Mouse (Mus musculus) heart, embryonic 10.5 days (tissue): ENCODE measurements around the gene Cfd. TPM values are rescaled to one million over a fixed set of nuclear protein-coding genes. Genes with fewer than 3 reads are reported as not detected.

Experiments used
- DNase-seq: peaks from one replicate; pipeline ENCODE4 v3.0.0-alpha.2; 2017; ENCODE audit warnings: low spot score
- H3K27ac ChIP-seq: fragments of 300-500 bp; sonication (generic); 2 replicates; pipeline ENCODE4 v1.5.1; 2016; ENCODE audit warnings: mild to moderate bottlenecking
- H3K27me3 ChIP-seq: fragments of 300-500 bp; sonication (generic); 2 replicates; pipeline ENCODE4 v1.6.1; 2016; ENCODE audit warnings: mild to moderate bottlenecking; ENCODE audit not compliant: poor library complexity, insufficient read depth, severe bottlenecking
- H3K36me3 ChIP-seq: fragments of 300-500 bp; sonication (generic); 2 replicates; pipeline ENCODE4 v1.6.1; 2016; ENCODE audit warnings: mild to moderate bottlenecking, moderate library complexity
- H3K4me1 ChIP-seq: fragments of 300-500 bp; sonication (generic); 2 replicates; pipeline ENCODE4 v1.6.1; 2016; ENCODE audit warnings: mild to moderate bottlenecking
- H3K4me3 ChIP-seq: fragments of 300-500 bp; sonication (generic); 2 replicates; pipeline ENCODE4 v1.5.1; 2016; ENCODE audit warnings: mild to moderate bottlenecking, moderate library complexity
- H3K9me3 ChIP-seq: fragments of 300-500 bp; sonication (generic); 2 replicates; pipeline ENCODE4 v1.6.1; 2016; ENCODE audit warnings: mild to moderate bottlenecking, moderate library complexity
- WGBS: fragments of 180-500 bp; shearing (Covaris S2); methylation state at CpG from one replicate; pipeline ENCODE4 v1.1.7; 2016; 5-methylcytosine and 5-hydroxymethylcytosine counted together
- polyA plus RNA-seq: library from polyadenylated mRNA; unstranded; fragments of >200 nt; fragmentation: Nextera tagmentation; extraction: Ambion mirVana; gene quantifications from 2 replicates; pipeline ENCODE4 v1.2.1, GENCODE M21; 2016

Gene Cfd
- polyA plus RNA-seq, 1 experiment from 2014 or later: not detected

- Histone ChIP-seq H3K36me3 (peaks cover 74% of the 10 kb centered on the region), H3K27me3 (no peaks in the 10 kb centered on the region), H3K27ac (0 out of 2 replicates have a peak overlapping the region, but pooled peaks have one; percentile 2), H3K9me3 (no peaks in the 10 kb centered on the region), H3K4me3 (peak overlapping the region; percentile 15; the same call in 1 of the 2 replicates), H3K4me1 (peaks cover 34% of the 10 kb centered on the region)
- no peak for DNase-seq
- 59% methylated on average over 12 of the region's 12 CpGs for WGBS
These were observed 25.5 kb upstream of the Cfd start for GRCm38 (mm10) chr10:79865189-79865601.

DNA sequence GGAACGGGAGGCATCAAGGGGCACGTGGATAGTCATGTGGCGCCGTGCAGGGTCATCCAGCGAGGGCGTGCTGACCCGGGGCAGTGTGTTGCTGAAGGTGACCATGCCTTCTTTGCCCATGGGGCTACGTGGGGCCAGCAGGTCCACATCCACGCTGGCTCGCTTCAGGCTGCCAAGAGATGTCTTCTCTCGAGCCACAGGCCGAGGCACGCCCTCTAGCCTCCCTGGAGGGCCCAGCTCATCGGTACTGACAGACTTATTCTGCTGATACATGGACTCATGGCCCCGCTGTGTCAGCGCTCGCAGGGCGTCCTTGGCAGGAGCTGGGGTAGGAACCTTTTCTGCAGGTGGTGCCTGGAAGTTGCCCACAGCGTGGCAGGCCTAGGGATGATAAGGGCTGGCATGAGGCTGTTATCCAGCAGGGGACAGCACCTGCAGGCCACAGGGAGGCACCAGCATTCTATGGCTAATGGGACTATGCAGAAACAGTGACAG is 24.8 kb upstream of the Cfd start:
- no peaks in the 10 kb centered on the region for H3K9me3 ChIP-seq
- no peak for DNase-seq
- peaks cover 28% of the 10 kb centered on the region for H3K4me1 ChIP-seq
- no peak overlapping the region for H3K27ac ChIP-seq
- H3K4me3 ChIP-seq: no peak overlapping the region; the same call in 1 of the 2 replicates
- no peaks in the 10 kb centered on the region for H3K27me3 ChIP-seq
- WGBS: 70% methylated on average over 19 of the region's 19 CpGs
- H3K36me3 ChIP-seq: peaks cover 67% of the 10 kb centered on the region

DNA sequence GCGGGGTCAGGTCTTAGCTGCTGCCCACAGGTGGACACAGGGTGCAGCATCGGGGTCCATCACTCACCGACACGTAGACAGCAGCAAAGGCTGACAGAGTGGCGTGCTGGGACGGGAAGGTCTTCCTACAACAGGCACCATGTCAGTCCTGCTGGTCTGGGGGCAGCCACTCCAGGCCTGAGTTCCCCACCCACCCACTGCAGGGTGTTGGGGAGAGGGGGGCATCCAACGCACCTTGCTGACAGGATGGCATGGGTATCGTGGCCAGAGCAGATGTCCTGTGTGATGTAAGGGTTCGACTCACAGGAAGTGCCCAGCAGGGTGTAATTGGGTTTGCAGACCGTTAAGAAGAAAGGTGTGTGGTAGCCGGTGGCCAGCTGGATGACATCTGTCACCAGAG is 24.1 kb upstream of the Cfd start:
- Histone ChIP-seq H3K27me3 (no peaks in the 10 kb centered on the region), H3K4me3 (no peak overlapping the region), H3K9me3 (no peaks in the 10 kb centered on the region), H3K27ac (no peak overlapping the region), H3K4me1 (peaks cover 24% of the 10 kb centered on the region), H3K36me3 (peaks cover 66% of the 10 kb centered on the region)
- WGBS: 75% methylated on average over 11 of the region's 11 CpGs
- DNase-seq: no peak

- H3K9me3 ChIP-seq: no peaks in the 10 kb centered on the region
- DNase-seq: no peak
- H3K36me3 ChIP-seq: peaks cover 18% of the 10 kb centered on the region
- H3K27me3 ChIP-seq: peaks cover 12% of the 10 kb centered on the region; the same call in 1 of the 2 replicates
- H3K27ac ChIP-seq: no peak overlapping the region
- WGBS: 81% methylated on average over 8 of the region's 8 CpGs
- peaks cover 34% of the 10 kb centered on the region for H3K4me1 ChIP-seq
- no peak overlapping the region for H3K4me3 ChIP-seq
These were observed 18.8 kb upstream of the Cfd start for GRCm38 (mm10) chr10:79871845-79872244.

DNA sequence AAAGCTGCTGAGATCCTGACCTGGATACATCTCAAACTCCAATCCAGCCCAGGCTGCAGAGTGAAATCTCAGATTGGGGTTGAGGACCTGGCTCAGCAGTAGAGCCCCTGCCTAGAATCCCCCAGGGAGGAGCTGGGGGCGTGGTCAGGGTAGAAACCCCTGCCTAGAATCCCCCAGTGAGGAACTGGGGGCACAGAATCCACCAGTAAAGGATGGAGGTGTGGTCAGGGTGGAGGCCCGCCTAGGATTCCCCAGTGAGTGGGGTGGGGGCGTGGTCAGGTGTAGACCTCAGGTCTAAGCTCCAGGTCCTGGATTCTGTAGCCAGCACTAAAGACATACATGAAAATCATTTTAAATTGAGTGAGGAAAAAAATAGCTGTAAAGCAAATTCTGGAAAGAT is 17.8 kb upstream of the Cfd start:
- DNase-seq: no peak
- whole genome bisulfite sequencing: 48% methylated on average over 3 of the region's 3 CpGs
- Histone ChIP-seq H3K36me3 (peaks cover 12% of the 10 kb centered on the region), H3K27me3 (peaks cover 12% of the 10 kb centered on the region), H3K4me3 (peak overlapping the region; percentile 71; the same call in 1 of the 2 replicates), H3K4me1 (peaks cover 34% of the 10 kb centered on the region), H3K27ac (no peak overlapping the region), H3K9me3 (no peaks in the 10 kb centered on the region)

DNA sequence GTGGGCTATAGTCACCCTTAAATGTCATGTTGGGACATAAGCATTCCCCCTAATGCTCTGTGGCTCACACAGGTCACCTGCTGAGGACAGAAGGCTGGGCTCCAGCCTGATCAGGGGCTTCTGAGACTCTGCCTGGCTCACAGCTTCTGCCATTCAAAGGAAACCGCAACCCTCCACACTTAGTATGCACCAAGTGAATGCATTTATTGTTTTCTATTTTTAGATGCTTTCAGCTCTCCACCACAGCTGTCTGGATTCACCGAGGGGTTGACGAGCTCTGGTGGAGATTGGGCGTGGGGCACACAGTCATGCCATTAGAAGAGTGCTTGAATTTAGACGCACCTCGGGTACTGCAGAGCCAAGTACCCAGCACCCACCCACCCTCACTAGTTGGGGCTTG is 17.3 kb upstream of the Cfd start:
- peaks cover 34% of the 10 kb centered on the region for H3K4me1 ChIP-seq
- H3K36me3 ChIP-seq: peaks cover 12% of the 10 kb centered on the region
- peaks cover 12% of the 10 kb centered on the region for H3K27me3 ChIP-seq
- H3K4me3 ChIP-seq: peak overlapping the region; percentile 71
- DNase-seq: no peak
- no peaks in the 10 kb centered on the region for H3K9me3 ChIP-seq
- H3K27ac ChIP-seq: 0 out of 2 replicates have a peak overlapping the region, but pooled peaks have one; percentile 88
- 15% methylated on average over 6 of the region's 6 CpGs for WGBS

DNA sequence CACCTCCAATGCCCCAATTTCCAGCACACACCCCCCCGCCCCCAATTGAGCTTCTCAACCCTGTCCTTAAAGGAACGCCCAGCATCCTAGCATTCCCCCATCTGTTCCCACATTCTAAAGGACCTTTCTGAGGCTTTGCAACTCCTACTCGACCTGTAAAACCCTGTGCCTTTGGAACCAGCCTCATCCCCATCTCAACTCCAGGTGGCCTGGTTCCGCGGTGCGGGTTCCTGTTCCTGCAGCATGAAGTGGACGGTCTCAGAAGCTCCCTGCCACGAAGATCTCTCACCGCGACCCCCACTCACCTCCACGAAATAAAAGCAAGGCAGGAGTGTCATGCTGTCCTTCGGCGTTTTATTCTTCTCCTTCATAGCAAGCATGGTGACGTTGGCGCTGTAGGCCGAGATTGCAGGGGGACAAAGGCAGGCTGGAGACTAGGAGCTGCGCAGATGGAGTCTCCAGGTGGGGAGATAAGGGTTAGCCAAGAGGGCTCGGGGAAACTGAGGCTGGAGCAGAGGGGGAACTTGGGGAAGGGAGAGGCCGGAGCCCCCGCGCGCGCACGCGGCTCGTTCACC is 16.9 kb upstream of the Cfd start:
- Histone ChIP-seq H3K9me3 (no peaks in the 10 kb centered on the region), H3K27me3 (peaks cover 12% of the 10 kb centered on the region), H3K4me1 (peaks cover 34% of the 10 kb centered on the region), H3K36me3 (peaks cover 12% of the 10 kb centered on the region), H3K4me3 (peak overlapping the region; percentile 71), H3K27ac (peak overlapping the region; percentile 88)
- 5% methylated on average over 26 of the region's 26 CpGs for WGBS
- no peak for DNase-seq

GRCm38 (mm10) chr10:79874290-79874862 is 16.3 kb upstream of the Cfd start, which contains the start of the genes Prtn3 and Plppr3:
Gene Prtn3 (plus strand): TSS chr10:79874476.
Gene Plppr3 (minus strand): TSS chr10:79874634.
- no peaks in the 10 kb centered on the region for H3K9me3 ChIP-seq
- peaks cover 37% of the 10 kb centered on the region for H3K4me1 ChIP-seq
- H3K27ac ChIP-seq: peak within 1 kb of the TSS; percentile 88

GRCm38 (mm10) chr10:79877174-79877573 is 13.5 kb upstream of the Cfd start:
- no peaks in the 10 kb centered on the region for H3K36me3 ChIP-seq
- peaks cover 32% of the 10 kb centered on the region for H3K27me3 ChIP-seq
- H3K4me3 ChIP-seq: no peak overlapping the region
- WGBS: 32% methylated on average over 1 of the region's 1 CpGs
- H3K9me3 ChIP-seq: no peaks in the 10 kb centered on the region
- 0 out of 2 replicates have a peak overlapping the region, but pooled peaks have one; percentile 7 for H3K27ac ChIP-seq
- H3K4me1 ChIP-seq: peaks cover 64% of the 10 kb centered on the region
- no peak for DNase-seq

More at GRCm38 (mm10) chr10:79874290-79874862, 16.3 kb upstream of the Cfd start, which contains the start of the genes Prtn3 and Plppr3:
- H3K27me3 ChIP-seq: peaks cover 12% of the 10 kb centered on the region
- H3K4me3 ChIP-seq: peak within 1 kb of the TSS; percentile 71
- peaks cover 8% of the 10 kb centered on the region for H3K36me3 ChIP-seq
- DNase-seq: no peak
- under 1% methylated on average over 55 of the region's 57 CpGs for WGBS

DNA sequence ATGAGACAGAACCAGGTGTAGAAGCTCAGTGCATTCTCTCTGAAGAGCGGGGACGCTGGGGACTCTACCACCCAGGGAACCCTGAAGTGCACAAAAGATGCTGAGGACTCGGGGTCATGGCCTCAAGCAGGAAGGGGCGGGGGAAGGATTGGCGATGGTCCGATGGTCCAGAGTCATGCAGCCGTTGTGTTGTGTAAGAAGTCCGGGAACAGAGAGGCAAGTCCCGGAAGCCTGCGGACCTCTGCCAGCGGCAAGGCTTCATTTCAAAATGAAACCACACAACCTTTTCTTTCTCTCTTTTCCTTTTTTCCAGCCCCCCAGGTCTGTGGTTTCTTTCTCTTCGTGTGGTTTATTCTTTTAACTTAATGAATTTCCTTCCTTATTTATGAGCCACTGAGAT is 12.9 kb upstream of the Cfd start:
- Histone ChIP-seq H3K27me3 (peaks cover 38% of the 10 kb centered on the region), H3K9me3 (no peaks in the 10 kb centered on the region), H3K27ac (no peak overlapping the region), H3K4me1 (peaks cover 67% of the 10 kb centered on the region), H3K36me3 (no peaks in the 10 kb centered on the region), H3K4me3 (no peak overlapping the region)
- DNase-seq: no peak
- 59% methylated on average over 12 of the region's 12 CpGs for WGBS

DNA sequence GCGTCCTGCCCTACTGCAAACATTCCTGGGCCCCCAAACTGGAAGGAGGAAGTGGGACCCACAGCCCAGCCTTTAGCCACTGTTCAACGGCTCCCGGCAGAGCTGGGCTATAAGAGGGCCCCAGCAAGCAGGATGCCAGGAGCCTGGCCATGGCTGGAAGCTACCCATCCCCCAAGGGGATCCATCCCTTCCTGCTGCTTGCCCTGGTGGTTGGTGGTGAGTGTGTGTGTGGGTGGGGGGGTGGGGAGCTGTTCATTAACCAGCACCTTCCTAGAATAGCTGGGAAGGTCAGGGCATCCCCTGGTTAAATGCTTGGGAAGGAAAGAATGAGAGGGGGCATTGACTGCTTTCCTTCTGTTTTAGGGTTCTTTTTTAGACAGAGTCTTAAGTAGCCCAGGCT is 11.1 kb upstream of the Cfd start:
- Histone ChIP-seq H3K9me3 (no peaks in the 10 kb centered on the region), H3K4me3 (no peak overlapping the region), H3K27me3 (peaks cover 45% of the 10 kb centered on the region), H3K27ac (no peak overlapping the region), H3K4me1 (peaks cover 61% of the 10 kb centered on the region), H3K36me3 (no peaks in the 10 kb centered on the region)
- 30% methylated on average over 3 of the region's 3 CpGs for WGBS
- no peak for DNase-seq

GRCm38 (mm10) chr10:79880721-79881120 is 9.9 kb upstream of the Cfd start:
- no peaks in the 10 kb centered on the region for H3K36me3 ChIP-seq
- H3K9me3 ChIP-seq: no peaks in the 10 kb centered on the region
- H3K4me1 ChIP-seq: peaks cover 53% of the 10 kb centered on the region
- H3K27ac ChIP-seq: 0 out of 2 replicates have a peak overlapping the region, but pooled peaks have one; percentile 48
- peaks cover 38% of the 10 kb centered on the region for H3K27me3 ChIP-seq
- DNase-seq: no peak
- peak overlapping the region; percentile 30; the same call in 1 of the 2 replicates for H3K4me3 ChIP-seq
- WGBS: 20% methylated on average over 9 of the region's 9 CpGs

DNA sequence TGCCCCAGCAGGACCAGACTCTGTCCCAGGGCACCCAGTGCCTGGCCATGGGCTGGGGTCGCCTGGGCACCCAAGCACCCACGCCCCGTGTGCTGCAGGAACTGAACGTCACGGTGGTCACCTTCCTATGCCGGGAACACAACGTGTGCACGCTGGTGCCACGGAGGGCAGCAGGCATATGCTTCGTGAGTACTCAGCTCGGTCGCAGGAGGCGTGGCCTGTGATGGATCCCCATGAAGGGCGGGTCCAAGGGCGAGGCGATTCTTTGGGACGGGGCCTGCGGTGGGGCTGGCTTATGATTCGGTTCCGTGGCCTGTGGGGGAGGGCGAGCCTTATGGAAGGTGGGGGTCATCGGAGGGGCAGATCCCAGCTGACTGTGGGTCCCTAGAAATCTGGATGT is 8.7 kb upstream of the Cfd start:
- no peak for DNase-seq
- Histone ChIP-seq H3K4me1 (peaks cover 51% of the 10 kb centered on the region), H3K36me3 (no peaks in the 10 kb centered on the region), H3K27me3 (peaks cover 38% of the 10 kb centered on the region), H3K9me3 (no peaks in the 10 kb centered on the region), H3K27ac (no peak overlapping the region; the same call in 1 of the 2 replicates), H3K4me3 (peak overlapping the region; percentile 44)
- 8% methylated on average over 22 of the region's 22 CpGs for WGBS
